7 mouse cellular contexts compared by ENCODE assay signal in the genomic region with DNA sequence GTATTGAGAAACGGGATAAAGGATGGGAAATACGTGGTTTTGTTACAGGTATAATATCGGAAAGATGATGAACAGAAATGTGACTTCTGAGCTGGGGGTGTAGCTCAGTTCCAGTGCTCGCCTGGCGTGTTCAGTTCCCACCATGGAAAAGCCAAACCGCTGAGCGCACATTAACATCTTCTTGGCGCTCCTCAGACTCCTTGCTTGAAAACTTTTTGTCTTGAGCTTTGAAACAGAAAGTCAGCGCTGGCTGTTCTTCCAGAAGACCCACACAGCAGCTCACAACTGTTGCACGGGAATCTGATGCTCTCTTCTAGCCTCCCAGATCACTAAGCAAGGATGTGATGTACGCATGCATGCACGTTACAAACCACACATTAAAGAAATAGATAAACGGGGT. TPM values are rescaled to one million over a fixed set of nuclear protein-coding genes. Genes with fewer than 3 reads are reported as not detected.
DNase-seq lines count a peak whose midpoint lies in the region; ATAC-seq and TF ChIP-seq lines count a peak whose summit lies in the region.

No protein-coding gene starts in this region.

- no peak overlapping the region for H3K27ac ChIP-seq in forebrain, embryonic 15.5 days (replicated peaks)
- H3K27ac ChIP-seq in liver, embryonic 12.5 days = peak overlapping the region; percentile 98
- no peak overlapping the region for H3K27ac ChIP-seq in cerebellum, adult 2 months (ENCODE audit: insufficient read depth, low read length)
- no peak overlapping the region for H3K27ac ChIP-seq in kidney, adult 2 months (ENCODE audit: insufficient read depth, low read depth, low read length)

- H3K4me1 ChIP-seq in forebrain, embryonic 15.5 days = peaks cover 33% of the 10 kb centered on the region
- H3K4me1 ChIP-seq in liver, embryonic 12.5 days = peaks cover 52% of the 10 kb centered on the region
- H3K4me1 ChIP-seq in cerebellum, adult 2 months (ENCODE audit: control insufficient read depth, insufficient read depth, low read length) = no peaks in the 10 kb centered on the region
- 0 out of 2 replicates have a peak, but pooled peaks cover 2% of the 10 kb centered on the region for H3K4me1 ChIP-seq in kidney, adult 2 months (ENCODE audit: control insufficient read depth, insufficient read depth, low read length)

- TF ChIP-seq CTCF in cerebellum, adult 2 months (IDR thresholded peaks at IDR 0.05; ENCODE audit: borderline replicate concordance, insufficient read depth, low read depth, low read length) = no peak
- TF ChIP-seq CTCF in kidney, adult 2 months (conservative IDR thresholded peaks at IDR 0.05; ENCODE audit: insufficient read depth, insufficient read length, low read depth, low read length) = no peak

- DNase-seq in thymus, postnatal 4 days = peak; percentile 27
- DNase-seq in thymus, postnatal 14 days = no peak
- no peak for DNase-seq in cerebellum, adult 2 months
- no peak for DNase-seq in right cerebral cortex, postnatal 4 days
- no peak for DNase-seq in kidney, adult 2 months

- TF ChIP-seq POLR2A in cerebellum, adult 2 months (IDR thresholded peaks at IDR 0.05; ENCODE audit: borderline replicate concordance, insufficient read depth, low read length) = no peak
- TF ChIP-seq POLR2A in kidney, adult 2 months (IDR thresholded peaks at IDR 0.05; ENCODE audit: low read depth, low read length) = no peak

- no peak for ATAC-seq in forebrain, embryonic 15.5 days (replicated peaks)
- no peak for ATAC-seq in liver, embryonic 12.5 days

- WGBS in forebrain, embryonic 15.5 days = 23% methylated on average over 13 of the region's 13 CpGs
- 18% methylated on average over 13 of the region's 13 CpGs for WGBS in liver, embryonic 12.5 days (ENCODE audit: insufficient replicate concordance)
- WGBS in cerebellum, adult 2 months = 18% methylated on average over 13 of the region's 13 CpGs
- 38% methylated on average over 13 of the region's 13 CpGs for WGBS in kidney, adult 2 months

- no peaks in the 10 kb centered on the region for H3K9me3 ChIP-seq in forebrain, embryonic 15.5 days
- H3K9me3 ChIP-seq in liver, embryonic 12.5 days (replicated peaks) = no peaks in the 10 kb centered on the region

- peak overlapping the region; percentile 86 for H3K9ac ChIP-seq in forebrain, embryonic 15.5 days (replicated peaks)
- H3K9ac ChIP-seq in liver, embryonic 12.5 days = peak overlapping the region; percentile 99

- H3K36me3 ChIP-seq in forebrain, embryonic 15.5 days = no peaks in the 10 kb centered on the region
- H3K36me3 ChIP-seq in liver, embryonic 12.5 days = peaks cover 22% of the 10 kb centered on the region
- H3K36me3 ChIP-seq in kidney, adult 2 months (ENCODE audit: control insufficient read depth, insufficient read depth, low read length) = no peaks in the 10 kb centered on the region

- H3K4me2 ChIP-seq in forebrain, embryonic 15.5 days (replicated peaks) = peak overlapping the region; percentile 92
- peak overlapping the region; percentile 88 for H3K4me2 ChIP-seq in liver, embryonic 12.5 days

- peak overlapping the region; percentile 95 for H3K4me3 ChIP-seq in forebrain, embryonic 15.5 days
- H3K4me3 ChIP-seq in liver, embryonic 12.5 days = peak overlapping the region; percentile 96
- no peak overlapping the region for H3K4me3 ChIP-seq in cerebellum, adult 2 months (replicated peaks; ENCODE audit: insufficient read depth, low read depth, low read length)
- no peak overlapping the region for H3K4me3 ChIP-seq in kidney, adult 2 months (ENCODE audit: insufficient read depth, low read depth, low read length)

- no peaks in the 10 kb centered on the region for H3K27me3 ChIP-seq in forebrain, embryonic 15.5 days
- no peaks in the 10 kb centered on the region for H3K27me3 ChIP-seq in liver, embryonic 12.5 days (replicated peaks)
- no peaks in the 10 kb centered on the region for H3K27me3 ChIP-seq in cerebellum, adult 2 months (ENCODE audit: control insufficient read depth, insufficient read depth, low read length)
- no peaks in the 10 kb centered on the region for H3K27me3 ChIP-seq in kidney, adult 2 months (replicated peaks; ENCODE audit: control insufficient read depth, insufficient read depth, low read length)

RNA-seq across cellular contexts. Expression of gene Trim59, which starts 1.2 kb away (rescaled TPM):
- polyA plus RNA-seq in forebrain, embryonic 15.5 days (2015; fragmentation: Nextera tagmentation; extraction: Ambion mirVana) = 85.1 and 85.4 TPM in 2 replicates
- 162 and 164 TPM in 2 replicates for polyA plus RNA-seq in liver, embryonic 12.5 days (2016; fragmentation: Nextera tagmentation; extraction: Ambion mirVana)
- polyA plus RNA-seq in cerebellum, adult 2 months (2012; rRNA removed) = 12.5 and 17.3 TPM in 2 replicates
- polyA plus RNA-seq in kidney, adult 2 months (2012; rRNA removed) = 0.34 and 0.42 TPM in 2 replicates

RNA-seq across cellular contexts. Expression of gene Smc4, which starts 41.2 kb away (rescaled TPM):
- polyA plus RNA-seq in forebrain, embryonic 15.5 days (2015; fragmentation: Nextera tagmentation; extraction: Ambion mirVana) = 102 and 106 TPM in 2 replicates
- 178 and 181 TPM in 2 replicates for polyA plus RNA-seq in liver, embryonic 12.5 days (2016; fragmentation: Nextera tagmentation; extraction: Ambion mirVana)
- polyA plus RNA-seq in cerebellum, adult 2 months (2012; rRNA removed) = 4.5 and 4.8 TPM in 2 replicates
- polyA plus RNA-seq in kidney, adult 2 months (2012; rRNA removed) = 2.5 and 3.0 TPM in 2 replicates

RNA-seq across cellular contexts. Expression of gene Ift80, which starts 41.4 kb away (rescaled TPM):
- 10.9 and 11.7 TPM in 2 replicates for polyA plus RNA-seq in forebrain, embryonic 15.5 days (2015; fragmentation: Nextera tagmentation; extraction: Ambion mirVana)
- 6.8 and 7.1 TPM in 2 replicates for polyA plus RNA-seq in liver, embryonic 12.5 days (2016; fragmentation: Nextera tagmentation; extraction: Ambion mirVana)
- 21.1 and 24.3 TPM in 2 replicates for polyA plus RNA-seq in cerebellum, adult 2 months (2012; rRNA removed)
- 3.8 and 4.2 TPM in 2 replicates for polyA plus RNA-seq in kidney, adult 2 months (2012; rRNA removed)

Comparison
In these comparisons a context has a peak if more than half of its experiments do, and no peak if none do; other contexts are left out.
1. H3K4me3 ChIP-seq: peak in forebrain, embryonic 15.5 days (single experiment) and liver, embryonic 12.5 days (single experiment); none in cerebellum, adult 2 months (single experiment) and kidney, adult 2 months (single experiment).
2. RNA of gene Smc4, which starts 41.2 kb away (polyA plus RNA-seq): 178 to 181 TPM in liver, embryonic 12.5 days and 102 to 106 TPM in forebrain, embryonic 15.5 days; 4.5 to 4.8 TPM in cerebellum, adult 2 months and 2.5 to 3.0 TPM in kidney, adult 2 months; every median in the first group is over 10 times any median in the second.